Mouse (Mus musculus) MEL (cell line): ENCODE measurements around the gene Ccdc114.

Experiments
- CHD1 ChIP-seq: IDR thresholded peaks from 2 replicates; pipeline ENCODE4 v1.6.1; 2012; ENCODE audit warnings: low read depth, mild to moderate bottlenecking, inconsistent platforms, low read length, improper control_type of control experiment
- CTCF ChIP-seq, 3 experiments: IDR thresholded peaks in 2 of 3; conservative IDR thresholded peaks in 1 of 3; 2 replicates each; pipeline ENCODE4 v1.5.1; 2011 to 2012; ENCODE audit warnings: low read length in 3 of 3, low read depth in 2 of 3, mild to moderate bottlenecking in 2 of 3, improper control_type of control experiment in 1 of 3, inconsistent platforms in 1 of 3, mixed read lengths in 1 of 3, moderate library complexity in 1 of 3; ENCODE audit not compliant: control insufficient read depth in 1 of 3, insufficient read depth in 1 of 3, poor library complexity in 1 of 3, severe bottlenecking in 1 of 3
- EP300 ChIP-seq, 2 experiments: IDR thresholded peaks; 2 replicates each; pipeline ENCODE4 v1.6.1; 2011; ENCODE audit warnings: improper control_type of control experiment in 2 of 2, low read length in 2 of 2, low read depth in 1 of 2, mild to moderate bottlenecking in 1 of 2
- ETS1 ChIP-seq: IDR thresholded peaks from 2 replicates; pipeline ENCODE4 v1.6.1; 2012; ENCODE audit warnings: low read depth, mild to moderate bottlenecking, inconsistent platforms, low read length, improper control_type of control experiment, moderate library complexity
- GATA1 ChIP-seq: IDR thresholded peaks from 2 replicates; pipeline ENCODE4 v1.6.1; 2011; ENCODE audit warnings: low read depth, low read length, improper control_type of control experiment
- JUND ChIP-seq: IDR thresholded peaks from 2 replicates; pipeline ENCODE4 v1.6.1; 2011; ENCODE audit warnings: low read depth, mild to moderate bottlenecking, improper control_type of control experiment, low read length
- KAT2A ChIP-seq: conservative IDR thresholded peaks from 2 replicates; pipeline ENCODE4 v1.6.1; 2012; ENCODE audit warnings: low read depth, low read length, improper control_type of control experiment, inconsistent platforms
- MXI1 ChIP-seq: IDR thresholded peaks from 2 replicates; pipeline ENCODE4 v1.6.1; 2011; ENCODE audit warnings: mild to moderate bottlenecking, low read depth, low read length, improper control_type of control experiment
- MYC ChIP-seq: IDR thresholded peaks from 2 replicates; pipeline ENCODE4 v1.6.1; 2011; ENCODE audit warnings: low read depth, mild to moderate bottlenecking, low read length, improper control_type of control experiment, moderate library complexity
- POLR2A ChIP-seq, 2 experiments: IDR thresholded peaks; 2 replicates each; pipeline ENCODE4 v1.6.1; 2011 to 2012; ENCODE audit warnings: low read length in 2 of 2, mild to moderate bottlenecking in 2 of 2, control low read depth in 1 of 2, improper control_type of control experiment in 1 of 2, low read depth in 1 of 2, moderate library complexity in 1 of 2; ENCODE audit not compliant: control insufficient read depth in 1 of 2, insufficient read depth in 1 of 2, poor library complexity in 1 of 2
- POLR2AphosphoS2 ChIP-seq: IDR thresholded peaks from 2 replicates; pipeline ENCODE4 v1.6.1; 2011; ENCODE audit warnings: low read length, improper control_type of control experiment
- TAL1 ChIP-seq: IDR thresholded peaks from 2 replicates; pipeline ENCODE4 v1.6.1; 2012; ENCODE audit warnings: mild to moderate bottlenecking, inconsistent platforms, low read length, moderate library complexity, mixed read lengths
- TCF12 ChIP-seq: IDR thresholded peaks from 2 replicates; pipeline ENCODE4 v1.6.1; 2014; ENCODE audit warnings: low read depth, mild to moderate bottlenecking, inconsistent platforms, low read length, improper control_type of control experiment, moderate library complexity
- ZKSCAN1 ChIP-seq: IDR thresholded peaks from 2 replicates; pipeline ENCODE4 v1.6.1; 2012; ENCODE audit warnings: low read depth, mild to moderate bottlenecking, inconsistent platforms, low read length, improper control_type of control experiment, moderate library complexity

DNA sequence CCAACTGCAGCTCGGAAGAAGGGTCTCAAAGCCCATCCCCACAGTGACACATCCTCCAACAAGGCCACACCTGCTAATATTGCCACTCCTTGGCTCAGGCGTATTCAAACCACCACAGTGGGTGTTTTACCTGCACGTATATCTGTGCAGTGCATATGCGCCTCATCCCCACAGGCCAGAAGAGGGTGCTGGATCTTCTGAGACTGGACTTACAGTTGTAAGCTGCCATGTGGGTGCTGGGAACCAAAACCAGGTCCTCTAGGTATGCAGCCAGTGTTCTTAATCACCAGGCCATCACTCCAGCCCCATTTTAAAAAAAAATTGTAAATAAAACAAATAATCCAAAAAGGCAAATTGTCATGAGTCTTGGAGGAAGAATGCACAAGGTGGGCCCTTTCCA, 43.3 kb upstream of the Ccdc114 start:
- TF ChIP-seq JUND (no peak), POLR2A (IDR thresholded peaks at IDR 0.05; ENCODE audit: control insufficient read depth in 1 of 2, insufficient read depth in 1 of 2, low read depth in 1 of 2, low read length in 2 of 2, poor library complexity in 1 of 2) (no peak), CTCF (IDR thresholded peaks at IDR 0.05 in 2 of 3, conservative IDR thresholded peaks at IDR 0.05 in 1 of 3; ENCODE audit: control insufficient read depth in 1 of 3, insufficient read depth in 1 of 3, low read depth in 2 of 3, low read length in 3 of 3, poor library complexity in 1 of 3, severe bottlenecking in 1 of 3) (no peak), TCF12 (no peak), ETS1 (no peak), CHD1 (no peak), EP300 (IDR thresholded peaks at IDR 0.05; ENCODE audit: low read depth in 1 of 2, low read length in 2 of 2) (no peak), TAL1 (no peak), ZKSCAN1 (no peak), POLR2AphosphoS2 (no peak), MXI1 (no peak), GATA1 (no peak), MYC (no peak), KAT2A (no peak)
